Mouse (Mus musculus) C2C12 (cell line): ENCODE measurements around the gene Adh4. TPM values are rescaled to one million over a fixed set of nuclear protein-coding genes. Genes with fewer than 3 reads are reported as not detected.

Experiments
- H3K27me3 ChIP-seq: one replicate; pipeline ENCODE4 v1.6.1; 2011; ENCODE audit not compliant: control insufficient read depth, insufficient read depth, insufficient read length
- H3K36me3 ChIP-seq: one replicate; pipeline ENCODE4 v1.6.1; 2011; ENCODE audit not compliant: control insufficient read depth, insufficient read depth
- H3K4me3 ChIP-seq: one replicate; pipeline ENCODE4 v1.5.1; 2011; ENCODE audit warnings: mild to moderate bottlenecking, control low read depth; ENCODE audit not compliant: poor library complexity, insufficient read depth, severe bottlenecking
- H3K79me2 ChIP-seq: one replicate; pipeline ENCODE4 v1.6.1; 2011; ENCODE audit not compliant: control insufficient read depth, insufficient read depth
- H3K79me3 ChIP-seq: one replicate; pipeline ENCODE4 v1.6.1; 2011; ENCODE audit warnings: low read depth, control low read depth
- H3ac ChIP-seq: one replicate; pipeline ENCODE3; 2011; ENCODE audit warnings: low read depth; ENCODE audit not compliant: control insufficient read depth, insufficient read length
- CEBPB ChIP-seq: IDR thresholded peaks from one replicate; pipeline ENCODE4 v1.6.1; 2011; ENCODE audit warnings: low read depth, mild to moderate bottlenecking, control low read depth, moderate library complexity
- CTCF ChIP-seq: IDR thresholded peaks from one replicate; pipeline ENCODE4 v1.5.1; 2011; ENCODE audit not compliant: control insufficient read depth, insufficient read depth, insufficient read length
- FOSL1 ChIP-seq: IDR thresholded peaks from one replicate; pipeline ENCODE4 v1.8.0; 2011; ENCODE audit warnings: mild to moderate bottlenecking, low read length; ENCODE audit not compliant: poor library complexity, insufficient read depth, severe bottlenecking
- MAX ChIP-seq: IDR thresholded peaks from one replicate; pipeline ENCODE4 v1.6.1; 2011; ENCODE audit warnings: mild to moderate bottlenecking, control low read depth
- MYOD1 ChIP-seq: IDR thresholded peaks from one replicate; pipeline ENCODE4 v1.6.1; 2011; ENCODE audit warnings: low read depth; ENCODE audit not compliant: control insufficient read depth, insufficient read length
- MYOG ChIP-seq: IDR thresholded peaks from one replicate; pipeline ENCODE4 v1.6.1; 2011; ENCODE audit not compliant: control insufficient read depth, insufficient read length; ENCODE audit errors: extremely low read depth
- USF1 ChIP-seq: IDR thresholded peaks from one replicate; pipeline ENCODE4 v1.6.1; 2011; ENCODE audit warnings: low read depth, mild to moderate bottlenecking, control low read depth, moderate library complexity
- polyA plus RNA-seq: library from polyadenylated mRNA; unstranded; fragments of >200 nt; fragmentation: generic; extraction: Trizol; gene quantifications from one replicate; pipeline ENCODE4 v1.2.1, GENCODE M21; 2012; ENCODE audit warnings: missing spikeins

Adh4 gene
- polyA plus RNA-seq, 1 experiment = not detected

DNA sequence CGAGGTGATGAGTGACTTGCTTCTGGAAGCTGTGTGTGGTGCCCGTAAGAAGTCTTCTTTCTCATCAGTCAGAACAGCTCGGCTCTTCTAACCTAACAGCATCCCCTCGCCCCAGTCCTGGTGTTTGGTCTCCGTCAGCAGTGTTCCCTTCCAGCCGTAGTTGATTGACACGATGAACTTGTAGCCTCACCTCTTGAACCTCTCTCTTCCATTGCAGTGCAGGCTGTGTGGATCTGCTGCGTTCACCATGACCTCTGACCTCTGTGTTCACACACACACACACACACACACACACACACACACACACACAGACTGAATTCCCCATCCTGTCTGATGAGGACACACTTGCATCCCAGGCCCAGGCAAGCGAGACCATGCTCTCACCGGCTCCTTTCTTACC, 36.9 kb downstream of the Adh4 start:
- no peaks in the 10 kb centered on the region for H3K27me3 ChIP-seq
- H3K79me2 ChIP-seq = no peaks in the 10 kb centered on the region
- no peak overlapping the region for H3ac ChIP-seq
- peaks cover 71% of the 10 kb centered on the region for H3K36me3 ChIP-seq
- H3K79me3 ChIP-seq = no peaks in the 10 kb centered on the region
- no peak for TF ChIP-seq CTCF
- TF ChIP-seq MAX = no peak
- no peak for TF ChIP-seq MYOD1
- TF ChIP-seq CEBPB = no peak
- TF ChIP-seq USF1 = no peak
- H3K4me3 ChIP-seq = no peak overlapping the region

DNA sequence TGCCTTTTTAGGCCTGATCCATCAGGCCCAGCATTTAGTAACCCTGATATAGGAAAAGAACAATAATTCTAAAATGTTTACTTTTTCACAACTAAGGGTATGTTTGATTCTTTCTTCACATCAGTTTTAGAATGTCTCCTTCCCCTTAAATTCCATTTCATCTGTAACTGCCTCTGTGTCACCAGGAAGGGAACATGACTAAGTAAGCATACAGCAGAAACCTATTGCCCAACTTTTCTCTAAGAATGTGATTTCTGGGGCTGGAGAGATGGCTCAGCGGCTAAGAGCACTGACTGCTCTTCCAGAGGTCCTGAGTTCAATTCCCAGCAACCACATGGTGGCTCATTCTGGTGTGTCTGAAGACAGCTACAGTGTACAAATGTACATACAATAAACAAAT, 39.0 kb downstream of the Adh4 start:
- H3K4me3 ChIP-seq = no peak overlapping the region
- no peaks in the 10 kb centered on the region for H3K79me3 ChIP-seq
- TF ChIP-seq CTCF (no peak), MAX (no peak), USF1 (no peak), CEBPB (no peak), MYOD1 (no peak), FOSL1 (no peak), MYOG (no peak)
- no peaks in the 10 kb centered on the region for H3K79me2 ChIP-seq
- H3K27me3 ChIP-seq = no peaks in the 10 kb centered on the region
- H3ac ChIP-seq = no peak overlapping the region
- H3K36me3 ChIP-seq = peaks cover 71% of the 10 kb centered on the region

DNA sequence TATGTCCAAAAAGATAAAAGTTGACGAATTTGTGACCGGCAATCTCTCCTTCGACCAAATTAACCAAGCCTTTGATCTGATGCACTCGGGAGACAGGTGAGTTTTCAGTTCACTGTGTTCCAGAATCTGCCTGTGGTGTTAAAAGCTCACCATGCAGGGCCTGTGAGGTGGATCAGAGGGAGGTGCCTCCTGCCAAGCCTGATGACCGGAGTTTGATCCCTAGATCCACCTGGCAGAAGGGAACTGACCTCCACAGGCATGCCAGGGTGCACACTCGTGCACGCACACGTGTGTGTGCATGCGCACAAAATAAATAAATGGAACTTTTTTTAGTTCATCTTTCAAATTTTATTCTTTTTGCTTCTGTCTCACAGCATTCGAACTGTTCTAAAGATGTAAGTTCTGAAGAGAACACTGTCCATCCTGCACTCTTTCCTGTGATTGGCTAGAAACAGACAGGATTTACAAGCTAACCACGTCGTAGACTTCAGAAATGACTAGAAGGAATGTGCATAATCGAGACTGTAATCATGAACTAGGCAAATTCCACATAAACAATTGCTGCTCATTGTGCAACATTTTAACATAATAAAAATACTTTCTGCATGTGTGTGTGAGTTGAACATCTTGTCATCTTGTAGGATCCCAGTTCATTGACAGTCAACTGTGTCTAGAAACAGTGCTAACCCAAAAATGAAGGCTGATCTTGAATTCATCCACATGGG, 39.6 kb downstream of the Adh4 start:
- H3K79me3 ChIP-seq = no peaks in the 10 kb centered on the region
- no peak overlapping the region for H3ac ChIP-seq
- H3K27me3 ChIP-seq = no peaks in the 10 kb centered on the region
- H3K4me3 ChIP-seq = no peak overlapping the region
- no peak for TF ChIP-seq MAX
- TF ChIP-seq FOSL1 = no peak
- H3K36me3 ChIP-seq = peaks cover 75% of the 10 kb centered on the region
- no peaks in the 10 kb centered on the region for H3K79me2 ChIP-seq

DNA sequence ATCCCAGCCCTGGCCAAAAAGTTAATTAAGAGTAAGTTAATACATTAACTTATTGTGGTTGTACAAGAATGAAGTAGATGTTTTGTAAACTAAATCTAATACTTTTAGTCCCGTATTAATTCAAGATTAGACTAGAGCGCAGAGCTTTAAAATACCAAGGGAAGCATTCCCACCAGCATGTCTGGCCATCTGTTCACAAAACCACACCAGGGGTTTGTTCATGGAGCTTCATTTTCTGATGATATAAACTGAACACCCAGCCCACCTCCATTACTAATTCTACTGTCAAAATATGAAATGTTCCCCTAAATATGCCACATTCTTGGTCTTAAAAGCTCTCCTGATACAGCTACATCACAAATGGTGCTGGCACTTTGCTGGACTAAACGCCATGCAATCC, 43.2 kb downstream of the Adh4 start:
- H3K36me3 ChIP-seq = peaks cover 88% of the 10 kb centered on the region
- H3ac ChIP-seq = no peak overlapping the region
- no peak overlapping the region for H3K4me3 ChIP-seq
- TF ChIP-seq CTCF = no peak
- no peak for TF ChIP-seq MYOD1
- TF ChIP-seq CEBPB = no peak
- no peak for TF ChIP-seq MAX
- TF ChIP-seq FOSL1 = no peak
- no peak for TF ChIP-seq MYOG
- no peak for TF ChIP-seq USF1
- no peaks in the 10 kb centered on the region for H3K27me3 ChIP-seq
- H3K79me3 ChIP-seq = no peaks in the 10 kb centered on the region
- H3K79me2 ChIP-seq = no peaks in the 10 kb centered on the region

DNA sequence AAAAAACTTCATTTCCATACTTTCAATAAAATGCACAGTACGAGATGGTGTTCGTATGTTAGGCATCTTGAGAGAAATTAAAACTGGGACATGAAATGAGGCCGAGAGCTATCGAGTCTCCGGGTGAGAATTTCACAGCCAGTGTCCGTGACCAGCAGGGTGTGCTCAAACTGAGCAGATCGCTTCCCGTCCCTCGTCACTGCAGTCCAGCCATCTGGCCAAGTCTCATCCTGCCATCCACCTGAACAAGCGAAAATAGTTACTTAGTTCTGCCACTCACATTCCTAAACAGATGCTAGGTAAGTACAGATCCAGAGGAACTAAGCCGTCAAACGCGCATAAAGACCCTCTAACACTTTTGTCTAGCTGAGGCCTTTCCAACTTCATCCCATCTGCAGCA, 45.0 kb downstream of the Adh4 start:
- Histone ChIP-seq H3K4me3 (no peak overlapping the region), H3K79me3 (no peaks in the 10 kb centered on the region), H3K79me2 (no peaks in the 10 kb centered on the region), H3K27me3 (no peaks in the 10 kb centered on the region), H3ac (no peak overlapping the region), H3K36me3 (peaks cover 87% of the 10 kb centered on the region)
- TF ChIP-seq MAX = no peak
- TF ChIP-seq CEBPB = no peak
- TF ChIP-seq USF1 = no peak
- TF ChIP-seq MYOG = no peak
- TF ChIP-seq FOSL1 = no peak
- TF ChIP-seq MYOD1 = no peak
- no peak for TF ChIP-seq CTCF

DNA sequence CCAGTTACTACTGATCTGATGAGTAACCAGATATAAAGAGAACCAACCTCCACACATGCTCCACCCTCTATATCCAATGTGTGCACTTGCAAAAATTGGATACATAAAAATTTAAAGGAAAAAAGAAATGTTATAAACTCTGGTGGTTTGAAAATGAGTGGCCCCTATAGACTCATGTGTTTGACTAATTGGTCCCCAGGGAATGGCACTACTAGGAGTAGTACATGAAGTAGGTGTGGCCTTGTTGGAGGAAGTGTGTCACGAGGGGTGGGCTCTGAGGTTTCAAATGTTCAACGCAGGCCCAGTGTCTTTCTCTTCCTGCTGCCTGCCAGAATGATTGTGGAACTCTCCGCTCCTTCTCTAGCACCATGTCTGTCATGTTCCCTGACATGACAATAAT, 46.6 kb downstream of the Adh4 start:
- peaks cover 85% of the 10 kb centered on the region for H3K36me3 ChIP-seq
- H3K79me2 ChIP-seq = no peaks in the 10 kb centered on the region
- no peak overlapping the region for H3ac ChIP-seq

More for the DNA sequence above, 46.6 kb downstream of the Adh4 start:
- Histone ChIP-seq H3K4me3 (no peak overlapping the region), H3K79me3 (no peaks in the 10 kb centered on the region), H3K27me3 (no peaks in the 10 kb centered on the region)
- TF ChIP-seq MYOG = no peak
- TF ChIP-seq FOSL1 = no peak
- no peak for TF ChIP-seq MYOD1
- no peak for TF ChIP-seq MAX
- no peak for TF ChIP-seq USF1
- TF ChIP-seq CEBPB = no peak
- TF ChIP-seq CTCF = no peak
